Mouse (Mus musculus) midbrain, embryonic 11.5 days (tissue): Measurements from ENCODE around the gene Btg2. TPM values are rescaled to one million over a fixed set of nuclear protein-coding genes. Genes with fewer than 3 reads are reported as not detected.
A peak's percentile ranks its signal among the peaks of the same experiment; 100 is the strongest.

Source experiments
- ATAC-seq: fragments of 200-750 bp; cut with Nextera tagmentation; 2 replicates; pipeline ENCODE4 v1.8.0; 2017; ENCODE audit warnings: moderate TSS enrichment, moderate library complexity; ENCODE audit not compliant: low FRiP score
- DNase-seq: peaks from one replicate; pipeline ENCODE4 v3.0.0; 2015; ENCODE audit warnings: low spot score; ENCODE audit errors: missing footprints
- H3K27ac ChIP-seq: fragments of 300-500 bp; sonication (generic); 2 replicates; pipeline ENCODE4 v1.5.1; 2014; ENCODE audit warnings: low read depth, low read length
- H3K27me3 ChIP-seq: fragments of 300-500 bp; sonication (generic); 2 replicates; pipeline ENCODE4 v1.6.1; 2014; ENCODE audit warnings: mild to moderate bottlenecking, low read length, moderate library complexity, mixed read lengths; ENCODE audit not compliant: control insufficient read depth, insufficient read depth
- H3K36me3 ChIP-seq: fragments of 300-500 bp; sonication (generic); 2 replicates; pipeline ENCODE4 v1.6.1; 2014; ENCODE audit warnings: mild to moderate bottlenecking, low read length, moderate library complexity, mixed read lengths; ENCODE audit not compliant: control insufficient read depth, insufficient read depth
- H3K4me1 ChIP-seq: fragments of 300-500 bp; sonication (generic); 2 replicates; pipeline ENCODE4 v1.6.1; 2014; ENCODE audit warnings: low read length; ENCODE audit not compliant: control insufficient read depth, insufficient read depth
- H3K4me2 ChIP-seq: fragments of 300-500 bp; sonication (generic); 2 replicates; pipeline ENCODE4 v1.6.1; 2014; ENCODE audit warnings: mild to moderate bottlenecking, moderate library complexity
- H3K4me3 ChIP-seq: fragments of 300-500 bp; sonication (generic); 2 replicates; pipeline ENCODE4 v1.5.1; 2014; ENCODE audit warnings: low read depth, low read length
- H3K9ac ChIP-seq: fragments of 300-500 bp; sonication (generic); 2 replicates; pipeline ENCODE4 v1.6.1; 2014; ENCODE audit warnings: low read length
- H3K9me3 ChIP-seq: fragments of 300-500 bp; sonication (generic); 2 replicates; pipeline ENCODE4 v1.6.1; 2016; ENCODE audit warnings: low read length; ENCODE audit not compliant: control insufficient read depth
- WGBS: fragments of 180-500 bp; shearing (Covaris S2); extraction: QIAGEN DNeasy Blood & Tissue Kit; methylation state at CpG from one replicate; pipeline ENCODE4 v1.1.7; 2014; 5-methylcytosine and 5-hydroxymethylcytosine counted together
- polyA plus RNA-seq: library from polyadenylated mRNA; unstranded; fragments of >200 nt; fragmentation: Nextera tagmentation; extraction: Ambion mirVana; gene quantifications from 2 replicates; pipeline ENCODE4 v1.2.1, GENCODE M21; 2014

Gene Btg2
- polyA plus RNA-seq, 1 experiment from 2014 or later = 153 TPM

DNA sequence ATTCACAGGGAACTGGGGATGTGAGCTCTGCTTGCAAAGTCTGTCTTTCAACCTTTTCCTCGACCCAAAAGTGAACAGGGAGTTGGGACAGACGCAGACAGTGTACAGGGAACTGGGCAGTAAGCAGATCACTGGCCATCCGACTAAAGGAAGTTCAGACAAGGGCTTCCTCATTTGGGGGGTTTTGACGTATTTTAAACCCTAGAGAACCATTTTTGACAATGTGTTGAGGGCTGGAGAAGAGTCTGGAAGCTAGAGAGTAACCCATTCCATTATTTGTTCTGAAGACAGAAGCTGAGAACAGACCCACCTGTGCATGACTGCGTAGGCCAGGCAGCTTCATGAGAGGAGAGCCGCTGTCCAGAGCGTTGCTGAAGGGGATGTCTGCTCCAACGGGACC, 4.8 kb upstream of the Btg2 start:
- no peaks in the 10 kb centered on the region for H3K9me3 ChIP-seq
- H3K9ac ChIP-seq = no peak overlapping the region
- DNase-seq (no peak), ATAC-seq (no peak)
- no peak overlapping the region for H3K4me3 ChIP-seq
- WGBS = 88% methylated on average over 8 of the region's 8 CpGs
- H3K4me1 ChIP-seq = peaks cover 25% of the 10 kb centered on the region
- H3K36me3 ChIP-seq = no peaks in the 10 kb centered on the region
- H3K4me2 ChIP-seq = no peak overlapping the region
- no peaks in the 10 kb centered on the region for H3K27me3 ChIP-seq
- no peak overlapping the region for H3K27ac ChIP-seq

DNA sequence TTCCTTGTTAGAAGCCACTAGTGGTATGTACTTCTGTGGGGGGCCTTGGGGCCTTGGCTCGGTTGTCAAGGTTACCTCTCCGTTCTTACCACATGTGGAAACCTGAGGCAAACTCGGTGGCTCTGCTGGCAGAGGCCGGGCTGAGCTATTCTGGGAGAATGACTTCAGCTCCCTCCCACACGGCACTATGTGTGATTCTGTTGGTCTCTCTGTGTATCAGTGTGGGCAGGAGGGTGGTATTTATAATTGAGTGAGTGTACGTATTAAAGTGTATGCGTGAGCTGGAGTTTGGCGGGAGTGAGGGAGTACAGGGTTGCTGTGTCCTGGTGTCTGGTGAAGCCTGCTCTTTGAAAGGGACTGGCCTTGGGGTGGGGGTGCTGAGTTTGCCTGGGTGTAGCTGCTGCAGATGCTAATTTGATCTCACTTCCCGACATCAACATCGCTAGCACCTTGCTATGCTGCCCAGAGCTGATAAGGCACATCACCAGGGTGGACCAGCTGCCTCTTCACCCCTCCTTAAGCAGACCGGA, 4.1 kb upstream of the Btg2 start:
- Histone ChIP-seq H3K4me3 (no peak overlapping the region), H3K9me3 (no peaks in the 10 kb centered on the region), H3K4me1 (peaks cover 25% of the 10 kb centered on the region), H3K9ac (no peak overlapping the region), H3K4me2 (no peak overlapping the region), H3K36me3 (no peaks in the 10 kb centered on the region), H3K27me3 (no peaks in the 10 kb centered on the region), H3K27ac (no peak overlapping the region)
- ATAC-seq (no peak), DNase-seq (no peak)
- WGBS = 71% methylated on average over 11 of the region's 11 CpGs

DNA sequence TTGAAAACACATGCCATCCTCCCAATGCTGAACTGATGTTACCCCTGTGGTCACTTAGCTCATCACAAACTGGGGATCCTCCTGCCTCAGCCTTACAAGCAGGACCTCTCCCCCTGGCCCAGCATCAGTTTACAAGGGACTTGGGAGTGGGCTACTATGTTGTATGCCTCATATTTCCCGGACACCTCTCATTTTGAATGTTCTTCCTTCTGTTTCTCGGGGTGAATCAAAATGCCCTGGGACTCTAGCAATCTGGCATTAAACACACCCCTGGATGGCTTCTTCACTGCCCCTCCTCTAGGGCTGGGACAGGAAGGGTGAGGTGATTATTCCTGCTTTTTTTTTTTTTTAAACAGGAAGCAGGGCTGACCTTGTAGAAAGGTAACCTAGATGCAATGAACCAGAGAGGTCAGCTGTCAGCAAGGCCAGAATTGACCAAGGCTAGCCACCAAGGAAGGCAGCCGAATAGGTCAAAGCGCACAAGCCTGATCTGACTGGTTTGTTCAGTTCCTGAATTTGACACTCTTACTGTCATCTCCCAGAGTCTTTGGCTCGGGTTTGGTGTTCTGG, 2.0 kb upstream of the Btg2 start:
- H3K36me3 ChIP-seq = peaks cover 7% of the 10 kb centered on the region
- no peaks in the 10 kb centered on the region for H3K27me3 ChIP-seq
- DNase-seq (no peak), ATAC-seq (no peak)
- H3K4me1 ChIP-seq = peaks cover 28% of the 10 kb centered on the region
- H3K27ac ChIP-seq = no peak overlapping the region
- H3K4me3 ChIP-seq = no peak overlapping the region
- H3K9me3 ChIP-seq = no peaks in the 10 kb centered on the region
- WGBS = 92% methylated on average over 5 of the region's 5 CpGs
- H3K4me2 ChIP-seq = no peak overlapping the region
- H3K9ac ChIP-seq = no peak overlapping the region

- peaks cover 25% of the 10 kb centered on the region for H3K4me1 ChIP-seq
- no peak for DNase-seq
- H3K4me2 ChIP-seq = no peak overlapping the region
- H3K9me3 ChIP-seq = no peaks in the 10 kb centered on the region
- H3K36me3 ChIP-seq = peaks cover 9% of the 10 kb centered on the region
- 91% methylated on average over 4 of the region's 4 CpGs for WGBS
- 0 out of 2 replicates have a peak overlapping the region, but pooled peaks have one; percentile 46 for H3K9ac ChIP-seq
- no peak overlapping the region for H3K4me3 ChIP-seq
- no peaks in the 10 kb centered on the region for H3K27me3 ChIP-seq
- ATAC-seq = no peak
- H3K27ac ChIP-seq = no peak overlapping the region
These were observed 1.5 kb upstream of the Btg2 start for GRCm38 (mm10) chr1:134080406-134080805.

GRCm38 (mm10) chr1:134079477-134080163, 700 bp upstream of the Btg2 start:
- H3K27ac ChIP-seq = peak overlapping the region; percentile 52
- WGBS = 7% methylated on average over 9 of the region's 9 CpGs
- DNase-seq (no peak), ATAC-seq (0 out of 2 replicates have a peak, but pooled peaks have one; percentile 10)
- H3K36me3 ChIP-seq = peaks cover 13% of the 10 kb centered on the region
- H3K4me1 ChIP-seq = peaks cover 29% of the 10 kb centered on the region
- H3K9ac ChIP-seq = peak overlapping the region; percentile 66
- peak overlapping the region; percentile 84 for H3K4me3 ChIP-seq
- H3K4me2 ChIP-seq = peak overlapping the region; percentile 86
- H3K27me3 ChIP-seq = no peaks in the 10 kb centered on the region
- no peaks in the 10 kb centered on the region for H3K9me3 ChIP-seq

DNA sequence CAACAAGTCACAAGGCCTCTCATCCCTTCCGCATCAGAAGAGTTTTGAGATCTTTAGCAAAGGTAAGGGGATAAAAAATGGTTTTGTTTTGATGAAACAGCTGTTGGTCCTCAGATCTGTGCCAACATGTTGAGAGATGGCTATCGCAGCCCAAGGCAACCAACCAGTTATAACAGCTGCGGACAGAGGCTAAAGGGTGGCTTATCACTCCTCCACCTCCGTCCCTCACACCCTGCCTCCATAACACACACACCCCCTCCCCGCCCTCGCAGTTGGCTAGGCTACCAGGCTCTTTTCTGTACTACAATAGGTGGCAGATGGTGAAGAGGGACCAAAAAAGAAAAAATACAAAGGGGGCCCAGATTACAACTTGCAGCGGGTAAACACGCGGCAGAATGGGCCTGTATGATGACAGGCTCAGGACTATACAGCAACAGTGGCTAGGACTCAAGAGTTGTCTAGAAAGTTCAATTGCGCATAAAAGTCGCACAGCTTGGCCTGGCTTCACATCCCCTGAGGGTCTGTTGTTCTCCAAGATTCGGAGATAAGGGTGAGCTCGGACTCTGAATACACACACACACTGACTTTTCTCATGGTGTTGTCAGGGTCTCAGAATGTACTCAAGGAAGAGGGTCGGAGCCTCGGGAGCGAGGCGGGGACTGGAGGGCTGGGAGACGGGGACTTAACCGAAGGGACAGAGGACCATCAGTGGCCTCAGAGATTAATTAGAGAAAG, 692 bp downstream of the Btg2 start:
- DNase-seq (peak; percentile 95), ATAC-seq (peak; percentile 12)
- H3K4me1 ChIP-seq = peaks cover 31% of the 10 kb centered on the region
- peaks cover 13% of the 10 kb centered on the region for H3K36me3 ChIP-seq
- no peaks in the 10 kb centered on the region for H3K27me3 ChIP-seq
- WGBS = 9% methylated on average over 19 of the region's 19 CpGs
- peak overlapping the region; percentile 52 for H3K27ac ChIP-seq
- H3K9ac ChIP-seq = peak overlapping the region; percentile 93
- H3K4me3 ChIP-seq = peak overlapping the region; percentile 84
- H3K9me3 ChIP-seq = no peaks in the 10 kb centered on the region
- H3K4me2 ChIP-seq = peak overlapping the region; percentile 86

GRCm38 (mm10) chr1:134077389-134078060, 1.4 kb downstream of the Btg2 start:
- Histone ChIP-seq H3K9ac (peak overlapping the region; percentile 93), H3K27me3 (no peaks in the 10 kb centered on the region), H3K9me3 (no peaks in the 10 kb centered on the region), H3K27ac (peak overlapping the region; percentile 52), H3K36me3 (peaks cover 13% of the 10 kb centered on the region), H3K4me1 (peaks cover 32% of the 10 kb centered on the region), H3K4me3 (peak overlapping the region; percentile 84), H3K4me2 (peak overlapping the region; percentile 86)
- 39% methylated on average over 14 of the region's 14 CpGs for WGBS
- ATAC-seq (no peak), DNase-seq (no peak)

DNA sequence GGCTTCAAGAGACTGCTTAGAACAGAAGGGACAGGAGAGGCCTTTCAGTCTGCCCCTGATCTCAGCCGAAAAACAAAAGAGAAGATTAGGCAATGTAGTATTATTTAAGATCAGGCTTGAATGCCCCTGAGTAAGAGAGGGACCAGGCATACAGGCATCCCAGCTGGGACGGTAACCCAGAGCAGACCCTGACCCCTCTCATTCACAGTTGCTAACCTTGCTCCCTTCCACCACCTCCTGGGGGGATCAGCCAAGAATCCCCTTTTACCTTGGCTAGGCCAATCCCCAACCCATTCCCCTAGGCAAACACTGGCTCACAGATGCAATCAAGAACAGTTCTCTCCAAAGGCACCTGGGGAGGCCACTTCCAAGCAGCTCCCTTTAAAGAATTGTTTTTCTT, 2.1 kb downstream of the Btg2 start:
- Histone ChIP-seq H3K27me3 (no peaks in the 10 kb centered on the region), H3K27ac (peak overlapping the region; percentile 52), H3K36me3 (peaks cover 13% of the 10 kb centered on the region), H3K9ac (peak overlapping the region; percentile 93), H3K4me1 (peaks cover 34% of the 10 kb centered on the region), H3K9me3 (no peaks in the 10 kb centered on the region), H3K4me3 (peak overlapping the region; percentile 84), H3K4me2 (peak overlapping the region; percentile 86)
- WGBS = 3% methylated on average over 2 of the region's 2 CpGs
- ATAC-seq = no peak
- no peak for DNase-seq
